Mouse (Mus musculus) hindbrain, embryonic 16.5 days (tissue): ENCODE results near the gene Ace. TPM values are rescaled to one million over a fixed set of nuclear protein-coding genes. Genes with fewer than 3 reads are reported as not detected.

Experiments used
- ATAC-seq: fragments of 200-750 bp; cut with Nextera tagmentation; 2 replicates; pipeline ENCODE4 v1.8.0; 2017; ENCODE audit warnings: moderate TSS enrichment, moderate library complexity
- H3K27ac ChIP-seq: fragments of 300-500 bp; sonication (generic); 2 replicates; pipeline ENCODE4 v1.5.1; 2014; ENCODE audit warnings: low read depth, mild to moderate bottlenecking, control low read depth, low read length, moderate library complexity
- H3K27me3 ChIP-seq: fragments of 300-500 bp; sonication (generic); replicated peaks from 2 replicates; pipeline ENCODE4 v1.6.1; 2014; ENCODE audit warnings: low read length; ENCODE audit not compliant: control insufficient read depth, insufficient read depth
- H3K36me3 ChIP-seq: fragments of 300-500 bp; sonication (generic); 2 replicates; pipeline ENCODE4 v1.6.1; 2014; ENCODE audit warnings: mild to moderate bottlenecking, low read length, moderate library complexity, mixed read lengths; ENCODE audit not compliant: control insufficient read depth, insufficient read depth
- H3K4me1 ChIP-seq: fragments of 300-500 bp; sonication (generic); 2 replicates; pipeline ENCODE4 v1.6.1; 2014; ENCODE audit warnings: low read depth, low read length; ENCODE audit not compliant: control insufficient read depth, insufficient read depth
- H3K4me2 ChIP-seq: fragments of 300-500 bp; sonication (generic); 2 replicates; pipeline ENCODE4 v1.6.1; 2014; ENCODE audit warnings: mild to moderate bottlenecking, low read length, control low read depth, moderate library complexity
- H3K4me3 ChIP-seq: fragments of 300-500 bp; sonication (generic); 2 replicates; pipeline ENCODE4 v1.5.1; 2014; ENCODE audit warnings: mild to moderate bottlenecking, low read length, control low read depth, moderate library complexity
- H3K9ac ChIP-seq: fragments of 300-500 bp; sonication (generic); 2 replicates; pipeline ENCODE4 v1.6.1; 2014; ENCODE audit warnings: low read depth, mild to moderate bottlenecking, control low read depth, low read length, moderate library complexity
- H3K9me3 ChIP-seq: fragments of 300-500 bp; sonication (generic); 2 replicates; pipeline ENCODE4 v1.6.1; 2014; ENCODE audit warnings: mild to moderate bottlenecking, low read length, moderate library complexity; ENCODE audit not compliant: control insufficient read depth
- WGBS: fragments of 180-500 bp; shearing (Covaris S2); extraction: QIAGEN DNeasy Blood & Tissue Kit; methylation state at CpG from one replicate; pipeline ENCODE4 v1.1.7; 2014; 5-methylcytosine and 5-hydroxymethylcytosine counted together
- polyA plus RNA-seq: library from polyadenylated mRNA; unstranded; fragments of >200 nt; fragmentation: Nextera tagmentation; extraction: Ambion mirVana; gene quantifications from 2 replicates; pipeline ENCODE4 v1.2.1, GENCODE M21; 2015

The Ace gene
- 8.6 and 9.9 TPM in 2 replicates for polyA plus RNA-seq

DNA sequence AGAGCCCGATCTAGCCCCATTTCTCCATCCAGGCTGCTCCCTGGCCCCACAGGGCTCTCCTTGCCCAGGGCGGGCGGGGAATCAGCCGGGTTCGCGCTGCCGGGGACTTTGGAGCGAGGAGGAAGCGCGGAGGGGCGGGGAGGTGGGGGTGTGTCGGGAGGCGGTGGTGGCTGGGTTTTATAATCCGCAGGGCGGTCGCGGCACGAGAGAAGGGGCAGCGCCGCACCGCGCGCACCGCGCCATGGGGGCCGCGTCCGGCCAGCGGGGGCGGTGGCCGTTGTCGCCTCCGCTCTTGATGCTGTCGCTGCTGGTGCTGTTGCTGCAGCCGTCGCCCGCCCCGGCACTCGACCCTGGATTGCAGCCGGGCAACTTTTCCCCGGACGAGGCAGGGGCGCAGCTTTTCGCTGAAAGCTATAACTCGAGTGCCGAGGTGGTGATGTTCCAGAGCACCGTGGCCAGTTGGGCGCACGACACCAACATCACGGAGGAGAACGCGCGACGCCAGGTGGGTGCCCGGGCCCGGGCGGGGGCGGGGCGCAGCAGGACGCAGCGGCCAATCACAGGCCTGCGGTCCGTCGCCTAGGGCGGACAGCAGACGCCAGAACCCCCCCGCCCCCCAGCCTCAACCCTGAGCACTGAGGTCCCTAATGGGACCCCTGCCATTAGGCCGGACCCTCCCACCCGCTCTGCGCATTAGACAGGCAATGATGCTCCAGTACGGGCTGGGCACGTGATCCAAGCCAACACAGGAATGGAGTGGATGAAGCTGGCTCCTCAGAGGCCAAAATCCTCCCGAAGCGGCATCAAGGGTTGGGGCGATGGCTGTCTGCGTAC, at the start of gene Ace:
Ace (plus strand) TSS at position 205 of the 834 bp plus-strand sequence.
- no peaks in the 10 kb centered on the region for H3K36me3 ChIP-seq
- ATAC-seq, result peak; percentile 84
- WGBS, result under 1% methylated on average over 48 of the region's 76 CpGs
- H3K4me1 ChIP-seq, result peaks cover 12% of the 10 kb centered on the region
- no peaks in the 10 kb centered on the region for H3K27me3 ChIP-seq
- peak within 1 kb of the TSS; percentile 95 for H3K4me2 ChIP-seq
- peak within 1 kb of the TSS; percentile 51; the same call in 1 of the 2 replicates for H3K27ac ChIP-seq
- peak within 1 kb of the TSS; percentile 73 for H3K9ac ChIP-seq
- H3K9me3 ChIP-seq, result no peaks in the 10 kb centered on the region
- H3K4me3 ChIP-seq, result peak within 1 kb of the TSS; percentile 61

DNA sequence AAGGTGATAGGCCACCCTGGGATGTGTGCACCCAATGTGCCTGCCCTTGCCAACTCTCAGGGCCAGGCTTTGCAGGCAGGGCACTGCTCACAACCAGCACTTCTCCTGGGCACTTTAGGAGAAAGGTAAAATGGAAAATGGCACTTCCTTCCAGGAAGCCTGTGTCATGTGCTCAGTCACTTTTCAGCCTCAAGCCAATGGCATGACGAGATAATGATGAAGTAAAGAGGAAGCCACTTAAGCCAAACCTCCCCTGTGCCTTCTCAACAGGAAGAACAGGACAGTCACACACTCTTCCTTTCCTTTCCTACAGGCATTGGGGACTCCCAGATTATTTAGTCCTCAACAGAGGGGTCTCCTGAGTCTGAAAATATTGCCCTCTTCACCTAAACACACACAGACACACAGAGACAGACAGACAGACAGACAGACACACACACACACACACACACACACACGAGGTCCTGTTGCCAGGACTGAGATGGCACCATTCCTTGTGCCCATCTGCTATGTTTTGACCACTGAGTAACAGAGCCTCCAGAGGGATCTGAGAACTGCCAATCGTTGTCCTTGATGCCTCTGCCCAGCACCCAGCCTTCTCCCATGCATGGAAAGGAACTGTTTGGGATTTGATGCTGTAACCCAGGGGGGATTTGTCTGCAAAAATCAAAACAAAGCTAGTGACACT, 47.5 kb upstream of the Ace start:
- Histone ChIP-seq H3K4me2 (no peak overlapping the region), H3K4me1 (no peaks in the 10 kb centered on the region), H3K36me3 (peaks cover 41% of the 10 kb centered on the region), H3K9ac (no peak overlapping the region), H3K4me3 (no peak overlapping the region), H3K27me3 (no peaks in the 10 kb centered on the region), H3K9me3 (no peaks in the 10 kb centered on the region), H3K27ac (no peak overlapping the region)
- WGBS, result 87% methylated on average over 3 of the region's 3 CpGs
- ATAC-seq, result no peak

DNA sequence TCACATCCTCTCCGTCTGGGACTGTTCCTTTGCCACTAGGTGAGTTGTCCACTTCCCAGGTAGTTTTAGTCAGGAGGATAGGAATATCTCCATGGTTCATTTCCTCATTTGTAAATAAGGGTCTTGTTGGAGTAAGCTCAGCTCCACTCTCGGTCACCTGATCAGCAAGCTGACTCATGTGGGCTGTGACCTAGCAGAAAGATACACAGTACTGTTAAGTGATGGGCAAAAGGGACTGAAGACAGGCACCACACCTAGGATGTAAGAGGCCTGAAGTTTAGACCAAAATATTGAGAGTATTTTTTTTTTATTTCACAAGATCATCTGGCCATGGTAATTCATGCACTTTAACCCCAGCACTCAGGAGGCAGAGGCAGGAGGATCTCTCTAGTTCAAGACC, 46.9 kb upstream of the Ace start:
- ATAC-seq, result no peak
- Histone ChIP-seq H3K9me3 (no peaks in the 10 kb centered on the region), H3K9ac (no peak overlapping the region), H3K4me3 (no peak overlapping the region), H3K27me3 (no peaks in the 10 kb centered on the region), H3K4me2 (no peak overlapping the region), H3K36me3 (peaks cover 41% of the 10 kb centered on the region), H3K27ac (no peak overlapping the region), H3K4me1 (no peaks in the 10 kb centered on the region)
- 94% methylated on average over 2 of the region's 2 CpGs for WGBS

DNA sequence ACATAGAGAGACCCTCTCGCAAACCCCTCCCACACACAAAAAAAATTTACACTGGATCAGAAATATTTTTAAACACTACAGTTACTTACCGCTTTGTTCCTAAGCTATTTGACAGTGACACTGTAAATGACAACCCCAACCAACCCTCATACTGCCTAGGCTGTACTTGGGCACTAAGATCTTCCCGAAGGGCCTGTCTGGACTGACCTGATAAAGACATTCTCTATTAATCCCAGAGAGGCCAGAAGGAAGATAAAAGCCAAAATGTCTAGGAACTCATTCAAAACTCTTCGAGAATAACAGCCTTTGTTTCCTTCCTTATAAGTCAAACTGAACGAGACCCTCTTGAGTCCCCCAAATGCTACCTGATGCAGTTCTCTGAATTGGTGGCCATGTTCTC, 46.5 kb upstream of the Ace start:
- Histone ChIP-seq H3K9ac (no peak overlapping the region), H3K4me1 (no peaks in the 10 kb centered on the region), H3K9me3 (no peaks in the 10 kb centered on the region), H3K27me3 (no peaks in the 10 kb centered on the region), H3K4me2 (no peak overlapping the region), H3K36me3 (peaks cover 41% of the 10 kb centered on the region), H3K4me3 (no peak overlapping the region), H3K27ac (no peak overlapping the region)
- no peak for ATAC-seq
- 99% methylated on average over 5 of the region's 5 CpGs for WGBS

DNA sequence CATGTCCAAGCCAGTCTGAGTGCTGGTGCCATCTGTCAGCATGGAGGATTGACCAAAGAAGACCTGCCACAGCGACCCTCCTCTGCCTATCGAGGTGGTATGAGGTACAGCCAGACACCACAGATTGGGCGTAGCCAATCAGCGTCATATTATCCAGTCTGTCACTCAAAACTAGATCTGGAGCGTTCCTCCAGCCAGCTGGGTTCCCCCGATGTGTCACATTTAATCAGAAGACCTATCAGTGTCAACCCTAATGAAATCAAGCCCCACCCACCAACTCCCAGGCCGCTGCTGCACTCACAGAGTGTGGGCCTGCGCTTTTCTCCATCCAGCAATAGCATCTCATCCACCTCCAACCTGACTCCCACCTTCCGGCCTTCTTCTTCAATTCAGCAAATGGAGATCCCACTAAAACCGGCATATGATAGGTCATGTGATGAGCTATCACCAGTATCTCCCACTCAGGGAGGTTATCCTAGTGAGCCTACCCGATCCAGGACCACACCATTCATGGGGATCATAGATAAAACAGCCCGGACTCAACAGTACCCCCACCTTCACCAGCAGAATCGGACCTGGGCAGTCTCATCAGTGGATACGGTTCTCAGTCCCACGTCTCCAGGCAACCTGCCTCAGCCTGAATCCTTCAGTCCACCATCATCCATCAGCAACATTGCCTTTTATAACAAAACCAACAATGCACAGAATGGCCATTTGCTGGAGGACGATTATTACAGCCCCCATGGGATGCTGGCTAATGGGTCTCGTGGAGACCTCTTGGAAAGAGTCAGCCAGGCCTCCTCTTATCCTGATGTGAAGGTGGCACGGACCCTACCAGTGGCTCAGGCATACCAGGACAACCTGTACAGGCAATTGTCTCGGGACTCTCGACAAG, 44.7 kb upstream of the Ace start:
- H3K4me3 ChIP-seq, result no peak overlapping the region
- H3K9me3 ChIP-seq, result no peaks in the 10 kb centered on the region
- WGBS, result 80% methylated on average over 20 of the region's 20 CpGs
- H3K36me3 ChIP-seq, result peaks cover 36% of the 10 kb centered on the region
- ATAC-seq, result no peak
- no peaks in the 10 kb centered on the region for H3K4me1 ChIP-seq
- H3K27me3 ChIP-seq, result no peaks in the 10 kb centered on the region
- no peak overlapping the region for H3K27ac ChIP-seq
- no peak overlapping the region for H3K9ac ChIP-seq
- no peak overlapping the region for H3K4me2 ChIP-seq

DNA sequence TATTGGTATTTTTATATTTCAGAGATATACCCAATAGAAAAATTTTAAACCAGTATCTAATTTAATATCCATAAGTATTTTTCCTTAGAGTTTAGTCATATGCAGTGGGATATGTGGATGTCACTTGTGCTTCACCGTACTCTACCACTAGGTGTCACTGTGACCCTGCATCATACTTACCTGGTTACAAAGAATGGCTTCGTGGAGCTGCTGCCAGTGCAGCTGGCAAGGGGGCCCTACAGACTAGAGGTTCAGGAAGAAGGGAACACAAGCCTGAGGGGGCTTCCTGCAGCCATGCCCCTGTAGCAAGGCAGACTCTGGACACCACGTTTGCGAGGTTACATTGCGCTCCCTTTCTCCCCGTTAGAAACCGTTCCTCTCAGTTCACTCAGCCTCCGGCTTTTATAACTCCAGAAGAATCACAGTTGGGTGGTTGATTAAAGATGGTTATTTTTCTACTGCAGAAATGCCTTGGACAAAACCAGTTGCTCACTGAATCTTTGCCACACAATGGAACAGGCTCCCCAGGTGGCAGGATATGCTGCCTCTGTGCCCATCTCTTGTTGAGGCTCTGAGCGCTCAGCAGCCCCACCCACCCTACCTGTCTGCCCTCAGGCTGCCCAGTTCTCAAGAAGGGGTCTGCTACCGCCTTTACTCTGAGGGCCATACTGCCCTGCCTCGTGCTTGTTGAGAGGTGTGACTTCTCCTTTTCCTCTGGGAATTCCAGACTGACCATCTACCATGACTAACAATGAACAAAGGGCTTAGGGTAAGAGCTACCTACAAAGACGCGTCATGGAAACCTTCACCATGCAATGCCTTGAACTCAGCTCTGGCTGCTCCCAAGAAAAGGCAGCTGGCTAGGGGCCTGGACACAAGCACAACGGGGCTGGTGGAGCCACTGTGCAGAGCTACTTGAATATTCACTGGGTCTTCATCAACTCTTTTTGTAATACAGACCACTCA, 40.4 kb upstream of the Ace start:
- ATAC-seq, result peak; percentile 84
- Histone ChIP-seq H3K27ac (no peak overlapping the region), H3K4me1 (no peaks in the 10 kb centered on the region), H3K9ac (no peak overlapping the region), H3K9me3 (no peaks in the 10 kb centered on the region), H3K27me3 (no peaks in the 10 kb centered on the region), H3K36me3 (peaks cover 15% of the 10 kb centered on the region; the same call in 1 of the 2 replicates), H3K4me2 (no peak overlapping the region), H3K4me3 (no peak overlapping the region)
- WGBS, result 55% methylated on average over 14 of the region's 14 CpGs

DNA sequence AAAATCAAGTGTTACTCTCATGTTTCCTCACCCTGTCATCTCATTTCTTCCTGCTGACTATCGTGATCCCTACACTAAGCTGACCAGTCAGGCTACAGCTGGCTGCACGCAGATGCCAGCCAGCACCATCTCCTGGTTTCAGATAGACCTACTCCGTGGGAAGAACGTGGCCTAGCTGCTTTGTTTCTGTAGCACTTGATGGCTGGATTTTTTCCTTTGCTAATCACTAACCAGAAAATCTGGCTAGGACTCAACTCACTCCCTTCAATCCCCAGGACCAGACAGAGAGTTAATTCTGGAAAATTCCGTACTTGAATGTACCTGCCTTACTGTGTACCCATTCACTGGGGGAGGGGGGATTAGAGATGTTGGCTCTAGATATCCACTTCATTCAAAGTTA, 39.6 kb upstream of the Ace start:
- Histone ChIP-seq H3K36me3 (peaks cover 7% of the 10 kb centered on the region; the same call in 1 of the 2 replicates), H3K27me3 (no peaks in the 10 kb centered on the region), H3K4me2 (no peak overlapping the region), H3K9me3 (no peaks in the 10 kb centered on the region), H3K9ac (no peak overlapping the region), H3K4me1 (no peaks in the 10 kb centered on the region), H3K4me3 (no peak overlapping the region), H3K27ac (no peak overlapping the region)
- no peak for ATAC-seq
- WGBS, result 63% methylated on average over 5 of the region's 5 CpGs

DNA sequence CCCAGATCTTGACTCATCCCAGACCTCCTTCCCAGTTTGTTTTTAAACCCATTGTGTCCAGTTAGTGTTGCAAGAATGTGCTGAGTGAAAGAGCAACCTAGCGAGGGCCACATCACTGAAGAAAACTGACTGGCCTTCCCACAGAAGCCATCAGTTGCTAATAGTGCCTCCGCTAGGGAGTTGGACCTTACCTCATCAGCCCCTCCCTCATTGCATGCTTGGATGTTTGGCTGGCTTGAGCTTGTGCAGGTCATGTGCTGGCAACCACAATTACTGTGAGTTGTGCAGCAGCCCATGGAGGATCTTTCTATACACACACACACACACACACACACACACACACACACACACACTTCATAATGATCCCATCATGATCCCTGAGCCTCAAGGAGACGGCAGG, 36.4 kb upstream of the Ace start:
- Histone ChIP-seq H3K9me3 (no peaks in the 10 kb centered on the region), H3K4me1 (no peaks in the 10 kb centered on the region; the same call in 1 of the 2 replicates), H3K4me2 (no peak overlapping the region), H3K27ac (no peak overlapping the region), H3K4me3 (no peak overlapping the region), H3K36me3 (0 out of 2 replicates have a peak, but pooled peaks cover 2% of the 10 kb centered on the region), H3K9ac (no peak overlapping the region), H3K27me3 (no peaks in the 10 kb centered on the region)
- WGBS, result 76% methylated on average over 3 of the region's 3 CpGs
- ATAC-seq, result no peak
